Mouse (Mus musculus) cerebellum, adult 9-11 months (tissue): ENCODE data around the gene Ccnk.

Source experiments
- DNase-seq: peaks from one replicate; pipeline ENCODE4 v3.0.0; 2022

The Ccnk gene

GRCm38 (mm10) chr12:108225781-108226180, 46.4 kb downstream of the Ccnk start:
- DNase-seq: peak; percentile 79

- DNase-seq: peak; percentile 70
These were observed 46.8 kb downstream of the Ccnk start for GRCm38 (mm10) chr12:108226216-108226615.

DNA sequence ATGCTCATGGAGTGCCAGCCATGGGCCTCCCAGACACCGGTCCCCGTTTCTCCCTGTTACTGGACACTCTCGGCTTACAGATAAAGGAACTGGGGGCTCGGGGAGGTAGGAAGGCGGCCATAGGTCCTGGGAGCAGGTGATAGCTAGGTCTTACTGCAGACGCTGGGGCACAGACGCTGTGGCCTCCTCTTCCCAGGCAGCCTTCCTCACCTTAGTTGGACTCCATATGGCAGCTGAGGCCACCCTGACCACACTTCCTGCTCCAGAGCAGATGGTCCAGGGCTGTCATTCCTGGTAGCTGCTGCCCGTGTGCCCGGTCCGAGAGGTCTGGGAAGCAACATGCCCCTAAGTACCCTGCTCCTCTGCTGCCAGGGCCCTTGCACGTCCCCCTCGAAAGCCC, 47.6 kb downstream of the Ccnk start:
- DNase-seq: peak; percentile 90

- DNase-seq: peak; percentile 76
These were observed 48.1 kb downstream of the Ccnk start for GRCm38 (mm10) chr12:108227527-108227926.

DNA sequence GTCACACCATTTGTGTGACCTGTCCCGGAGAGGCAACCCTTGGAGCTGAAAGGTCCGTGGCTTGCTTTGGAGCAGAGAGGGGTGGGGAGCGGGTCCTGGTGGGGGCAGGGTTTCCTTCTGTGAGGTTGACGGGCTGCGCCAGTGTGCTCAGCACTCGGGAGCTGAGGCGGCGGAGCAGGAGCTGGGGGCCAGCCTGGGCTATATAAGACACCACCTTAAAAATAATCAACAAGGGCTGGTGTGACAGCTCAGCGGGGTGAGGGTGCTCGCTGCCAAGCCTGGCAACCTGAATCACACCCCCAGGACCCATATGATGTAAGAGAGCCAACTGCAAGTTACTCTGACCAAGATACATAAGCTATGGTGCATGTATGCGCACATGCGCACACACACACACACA, 50.7 kb downstream of the Ccnk start:
- peak; percentile 72 for DNase-seq

DNA sequence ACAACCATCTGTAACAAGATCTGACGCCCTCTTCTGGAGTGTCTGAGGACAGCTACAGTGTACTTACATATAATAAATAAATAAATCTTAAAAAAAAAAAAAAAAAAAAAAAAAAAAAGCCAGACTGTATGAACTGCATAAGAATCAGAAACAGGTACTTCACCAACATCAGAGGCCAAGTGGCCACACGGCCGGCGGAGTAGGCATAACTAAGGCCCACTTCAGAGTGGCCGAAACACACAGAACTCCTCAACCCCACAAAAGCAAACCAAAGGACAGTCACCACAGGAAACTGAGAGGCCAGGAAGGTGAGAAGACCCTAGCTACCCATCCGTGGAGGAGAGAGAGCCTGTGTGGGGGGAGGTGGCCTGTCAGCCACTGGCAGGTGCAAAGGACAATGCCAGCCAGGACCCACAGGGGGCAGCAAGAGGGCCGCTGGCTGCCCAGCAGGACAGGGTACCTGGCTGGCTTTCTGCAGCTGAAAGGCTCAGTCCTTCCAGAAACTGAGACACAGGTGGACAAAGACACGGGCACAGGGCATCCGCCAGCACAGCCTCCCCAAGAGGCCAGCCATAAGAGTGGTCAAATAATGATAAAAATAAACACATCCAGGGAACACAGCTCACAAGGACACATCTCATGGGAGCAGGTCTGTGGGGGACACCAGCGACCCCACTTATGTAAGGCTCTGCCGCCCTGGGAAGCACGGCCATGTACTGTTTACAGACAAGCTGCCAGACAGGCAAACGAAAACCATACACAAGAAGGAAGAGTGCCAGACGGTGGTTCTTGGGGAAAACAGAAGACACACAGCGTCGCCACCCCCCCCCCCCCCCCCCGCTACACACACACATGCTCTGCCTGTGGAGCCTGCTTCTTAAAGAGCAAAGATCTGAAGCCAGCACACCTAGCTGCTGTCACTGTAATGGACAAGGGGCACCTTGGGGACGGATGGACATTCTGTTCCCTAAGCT, 51.7 kb downstream of the Ccnk start:
- peak; percentile 89 for DNase-seq

- DNase-seq: peak; percentile 81
These were observed 52.5 kb downstream of the Ccnk start for GRCm38 (mm10) chr12:108231901-108232300.

- DNase-seq: peak; percentile 66
These were observed 54.4 kb downstream of the Ccnk start for GRCm38 (mm10) chr12:108233736-108234135.

DNA sequence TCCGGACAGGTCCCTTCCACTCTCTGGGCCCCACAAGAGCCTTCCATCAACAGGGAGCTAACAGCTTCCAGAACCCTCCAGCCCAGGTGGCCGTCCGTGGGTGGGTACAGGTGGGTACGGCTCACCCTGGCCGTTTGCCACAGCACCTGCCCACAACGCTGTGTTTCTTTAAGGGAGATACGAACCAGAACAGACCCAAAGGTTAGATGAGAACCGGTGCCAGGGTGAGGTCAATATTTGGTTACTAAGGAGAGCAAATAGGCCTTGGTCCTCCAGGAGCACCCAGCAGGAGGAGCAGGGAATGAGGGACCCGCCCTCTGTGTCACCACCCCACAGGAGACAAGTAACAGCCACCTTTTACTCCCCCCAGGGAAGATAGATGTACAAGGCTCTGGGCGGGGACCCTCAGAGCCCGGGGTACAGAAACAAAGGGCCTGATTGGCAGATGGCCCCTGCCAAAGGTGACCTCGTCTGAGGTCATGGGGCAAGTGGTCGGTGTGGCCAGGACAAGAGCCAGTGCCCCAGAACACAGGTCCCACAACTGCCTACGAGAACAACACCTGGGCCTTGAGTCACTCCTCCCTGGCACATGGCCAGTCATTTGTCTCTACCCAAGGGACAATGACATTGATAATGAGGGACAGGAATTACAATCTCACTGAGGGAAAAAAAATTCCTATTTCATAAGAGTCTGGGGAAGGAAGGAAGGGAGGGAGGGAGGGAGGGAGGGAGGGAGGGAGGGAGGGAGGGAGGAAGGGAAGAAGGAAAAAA, 55.6 kb downstream of the Ccnk start:
- DNase-seq: peak; percentile 72

- no peak for DNase-seq
These were observed 56.7 kb downstream of the Ccnk start for GRCm38 (mm10) chr12:108235976-108236555.

DNA sequence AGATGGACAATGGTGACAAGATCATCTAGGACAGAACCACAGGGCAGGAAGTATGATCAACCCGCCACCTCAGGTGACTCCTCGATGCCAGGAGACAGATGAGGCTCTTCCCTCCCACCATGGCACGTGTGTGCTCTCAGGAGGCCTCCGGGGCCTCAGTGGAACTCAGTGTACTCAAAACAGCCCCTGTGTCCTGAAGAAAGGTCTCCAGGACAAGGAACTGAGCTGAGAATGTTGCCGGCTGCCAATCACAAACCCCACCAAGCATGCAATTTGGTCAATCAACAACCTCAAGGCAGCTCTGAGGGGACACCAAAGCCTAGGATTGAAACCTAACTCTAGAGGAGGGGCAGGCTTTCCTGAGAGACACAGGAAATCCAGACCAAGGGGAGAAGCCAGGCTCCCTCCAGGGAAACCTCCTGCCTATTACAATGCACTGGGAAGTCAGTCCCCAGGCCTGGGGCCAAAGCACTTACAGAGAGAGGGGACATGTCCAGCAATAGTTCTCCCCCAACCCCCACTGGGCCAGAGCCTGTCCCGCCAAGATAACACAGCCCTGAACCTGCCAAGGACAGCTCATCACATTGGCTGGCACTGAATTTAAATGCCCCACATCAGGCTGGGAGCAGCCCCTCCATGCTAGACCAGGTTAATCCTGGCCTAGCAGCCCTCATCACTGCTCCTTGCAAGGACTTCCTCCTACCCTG, 58.1 kb downstream of the Ccnk start:
- peak; percentile 74 for DNase-seq

DNA sequence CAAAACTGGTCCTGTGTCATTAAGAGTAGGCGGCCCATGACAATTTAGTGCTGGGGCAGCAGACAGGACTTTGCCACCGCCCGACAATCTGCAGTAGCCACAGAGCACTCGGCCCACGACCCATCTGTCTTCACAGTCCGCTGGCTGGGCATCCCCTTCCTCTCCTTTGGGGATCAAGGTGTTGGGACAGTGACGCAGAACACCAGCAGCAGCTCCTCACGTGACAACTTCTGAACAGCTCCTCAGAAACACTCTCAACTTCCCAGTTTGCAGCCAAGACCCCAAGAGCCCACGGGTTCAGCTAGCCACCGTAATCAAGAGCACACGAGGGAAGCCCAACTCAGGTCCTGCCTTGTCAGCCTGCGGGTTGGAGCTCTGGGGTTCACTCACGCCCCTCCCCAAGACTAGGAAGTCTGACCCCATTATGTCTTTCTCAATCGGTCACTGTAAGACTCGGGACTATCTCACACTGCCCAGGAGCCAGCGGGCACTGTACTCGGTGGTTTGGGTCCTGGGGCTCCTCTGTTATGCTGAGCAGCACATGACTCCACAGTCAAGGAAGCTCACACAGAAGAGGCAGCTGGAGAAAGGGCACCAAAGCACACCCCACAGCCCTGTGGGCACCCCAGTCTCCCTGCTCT, 59.1 kb downstream of the Ccnk start:
- DNase-seq: no peak

- DNase-seq: peak; percentile 89
These were observed 60.1 kb downstream of the Ccnk start for GRCm38 (mm10) chr12:108239441-108239840.

GRCm38 (mm10) chr12:108240401-108240890, 61.1 kb downstream of the Ccnk start:
- DNase-seq: no peak

DNA sequence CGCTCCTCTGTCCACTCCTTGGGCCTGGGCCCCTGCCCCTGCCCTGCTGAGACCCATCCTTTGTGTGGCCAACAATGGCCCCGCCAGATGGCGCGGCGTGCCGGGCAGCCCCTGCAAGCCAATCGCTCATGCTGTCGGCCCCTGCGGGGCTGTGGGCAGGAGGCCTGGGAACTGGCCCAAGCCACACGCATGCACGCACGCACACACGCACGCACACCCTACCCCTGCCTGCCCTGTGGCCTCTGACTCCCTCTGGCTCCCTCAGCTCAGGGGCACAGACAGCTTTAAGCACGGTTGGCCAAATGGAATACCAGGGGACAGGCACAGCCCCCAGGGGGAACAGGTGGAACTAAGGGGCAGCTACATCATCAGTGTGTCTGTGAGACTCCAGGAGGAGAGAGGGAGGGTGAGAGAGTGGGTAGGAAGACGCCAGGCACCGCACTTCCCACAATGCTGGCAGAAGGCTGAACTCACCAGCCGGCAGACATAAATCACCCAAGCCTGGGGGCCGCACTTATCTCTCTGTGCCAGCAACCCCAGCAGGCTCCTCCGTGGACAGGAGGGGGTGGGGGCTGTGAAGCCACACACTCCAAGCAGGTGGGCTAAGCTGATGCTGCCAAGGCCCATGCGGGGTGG, 61.7 kb downstream of the Ccnk start:
- DNase-seq: peak; percentile 86

- DNase-seq: no peak
These were observed 62.2 kb downstream of the Ccnk start for GRCm38 (mm10) chr12:108241626-108242025.

- no peak for DNase-seq
These were observed 62.9 kb downstream of the Ccnk start for GRCm38 (mm10) chr12:108242243-108242745.

- DNase-seq: peak; percentile 86
These were observed 65.4 kb downstream of the Ccnk start for GRCm38 (mm10) chr12:108244778-108245177.

- DNase-seq: no peak
These were observed 66.2 kb downstream of the Ccnk start for GRCm38 (mm10) chr12:108245579-108245978.

DNA sequence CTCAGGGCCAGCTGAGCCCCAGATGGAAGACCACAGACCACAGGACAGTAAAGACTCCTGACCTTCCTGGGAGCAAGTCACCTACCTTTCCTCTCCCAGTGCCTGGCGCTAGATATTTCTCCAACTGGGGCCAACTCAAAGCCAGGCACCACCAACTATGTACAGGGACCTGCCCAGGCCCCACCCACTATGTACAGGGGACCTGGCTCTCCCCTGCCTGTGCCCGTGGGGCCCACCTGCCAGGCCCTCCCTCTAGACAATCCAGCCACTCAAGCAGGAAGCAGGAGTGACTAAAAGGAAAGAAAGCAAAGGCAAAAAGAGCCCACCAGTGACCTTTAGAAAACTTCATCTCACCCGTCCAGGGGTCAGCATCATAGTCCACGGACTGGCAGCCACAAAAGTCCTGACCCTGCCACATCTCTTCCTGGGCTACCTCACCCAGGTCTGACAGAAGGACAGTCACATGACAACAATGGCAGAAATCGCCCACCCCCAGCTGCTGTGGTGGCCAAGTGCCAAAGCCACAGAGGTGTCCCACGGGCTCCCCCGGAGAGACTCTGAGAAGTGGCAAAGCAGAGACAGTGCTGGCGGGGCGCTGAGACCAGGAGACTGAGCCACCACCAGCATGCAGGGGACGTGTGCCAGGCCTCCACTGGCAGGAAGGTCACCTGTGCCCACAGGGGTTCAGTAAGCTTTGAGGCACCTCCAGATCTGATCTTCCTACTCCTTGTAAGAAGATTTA, 67.6 kb downstream of the Ccnk start:
- peak; percentile 77 for DNase-seq

- no peak for DNase-seq
These were observed 69.6 kb downstream of the Ccnk start for GRCm38 (mm10) chr12:108249019-108249418.
